Mouse (Mus musculus): ENCODE results near the gene Tcf21. TPM values are rescaled to one million over a fixed set of nuclear protein-coding genes. Genes with fewer than 3 reads are reported as not detected.
A peak's percentile ranks its signal among the peaks of the same experiment; 100 is the strongest.

Gene Tcf21
- polyA plus RNA-seq, 1 experiment from 2014 or later, result 95.3 TPM

DNA sequence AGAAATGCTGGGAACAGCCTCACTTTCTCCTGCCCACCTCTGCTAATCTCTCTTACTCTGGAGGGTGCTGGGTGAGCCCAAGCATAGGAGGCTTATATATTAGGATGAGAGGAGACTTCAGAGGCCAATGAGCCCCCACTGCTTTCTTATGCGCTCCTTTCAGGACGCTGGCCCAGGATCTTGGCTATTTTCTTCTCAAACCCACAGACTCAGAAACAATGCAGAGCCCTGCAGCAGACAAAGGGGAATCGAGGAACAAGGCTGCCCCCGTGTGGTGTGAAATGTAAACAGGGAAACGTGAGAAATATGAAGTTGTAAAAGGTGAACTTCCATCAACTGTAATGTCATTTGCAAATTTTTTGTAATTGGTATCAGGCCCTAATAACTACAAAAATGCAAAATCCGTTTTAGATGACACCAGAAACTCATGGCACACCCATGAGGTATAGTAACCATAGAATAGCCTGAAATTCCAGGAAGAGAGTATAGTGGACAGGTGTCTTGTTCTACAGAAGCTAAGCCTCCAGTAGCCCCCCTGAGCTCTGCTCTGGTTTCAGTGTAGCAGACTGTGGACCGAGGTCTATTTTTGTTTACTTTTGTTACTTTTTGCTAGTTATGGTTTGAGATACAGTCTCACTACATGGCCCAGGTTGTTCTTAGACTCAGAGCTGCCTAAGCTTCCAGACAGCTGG lies 43.8 kb downstream of the Tcf21 start:
- H3K4me1 ChIP-seq (replicated peaks; ENCODE audit: control insufficient read depth, insufficient read depth), result no peaks in the 10 kb centered on the region

DNA sequence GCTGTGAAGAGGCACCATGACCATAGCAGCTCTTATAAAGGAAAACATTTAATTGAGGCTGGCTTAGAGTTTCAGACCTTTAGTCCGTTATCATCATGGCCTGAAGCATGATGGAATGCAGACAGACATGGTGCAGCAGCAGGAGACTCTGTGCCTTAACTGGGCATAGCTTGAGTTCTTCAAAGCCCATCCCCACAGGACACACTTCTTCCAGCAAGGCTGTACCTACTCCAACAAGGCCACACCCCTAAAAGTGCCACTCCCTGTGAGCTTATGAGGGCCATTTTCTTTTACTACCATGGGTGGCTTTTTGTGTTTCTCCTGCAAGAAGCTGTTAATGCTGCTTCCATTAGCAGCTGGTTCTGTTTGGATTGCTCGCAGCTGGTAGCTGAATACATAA lies 44.5 kb downstream of the Tcf21 start:
- DNase-seq (ENCODE audit: low spot score), result no peak
- Histone ChIP-seq H3K9ac (ENCODE audit: low read length) (no peak overlapping the region), H3K9me3 (ENCODE audit: control insufficient read depth, low read length) (no peaks in the 10 kb centered on the region), H3K27me3 (ENCODE audit: control insufficient read depth, insufficient read depth, low read length) (no peaks in the 10 kb centered on the region), H3K4me3 (ENCODE audit: low read depth, low read length) (no peak overlapping the region), H3K36me3 (ENCODE audit: control insufficient read depth, insufficient read depth, low read length) (no peaks in the 10 kb centered on the region), H3K27ac (replicated peaks) (no peak overlapping the region), H3K4me1 (replicated peaks; ENCODE audit: control insufficient read depth, insufficient read depth) (no peaks in the 10 kb centered on the region), H3K4me2 (replicated peaks; ENCODE audit: low read depth) (no peak overlapping the region)
- TF ChIP-seq EP300 (optimal IDR thresholded peaks at IDR 0.05) (no peak), CTCF (IDR thresholded peaks at IDR 0.05; ENCODE audit: low read depth) (no peak)
- 60% methylated on average over 2 of the region's 2 CpGs for WGBS
- ATAC-seq (ENCODE audit: low FRiP score, low TSS enrichment), result no peak

More for the DNA sequence above, 43.8 kb downstream of the Tcf21 start:
- WGBS, result 13% methylated on average over 7 of the region's 7 CpGs
- Histone ChIP-seq H3K4me3 (ENCODE audit: low read depth, low read length) (no peak overlapping the region), H3K36me3 (ENCODE audit: control insufficient read depth, insufficient read depth, low read length) (no peaks in the 10 kb centered on the region), H3K4me2 (replicated peaks; ENCODE audit: low read depth) (no peak overlapping the region), H3K9ac (ENCODE audit: low read length) (no peak overlapping the region), H3K27me3 (ENCODE audit: control insufficient read depth, insufficient read depth, low read length) (no peaks in the 10 kb centered on the region), H3K27ac (replicated peaks) (no peak overlapping the region), H3K9me3 (ENCODE audit: control insufficient read depth, low read length) (no peaks in the 10 kb centered on the region)
- TF ChIP-seq EP300 (optimal IDR thresholded peaks at IDR 0.05) (no peak), CTCF (IDR thresholded peaks at IDR 0.05; ENCODE audit: low read depth) (peak; percentile 77)
- DNase-seq (ENCODE audit: low spot score), result peak; percentile 65
- ATAC-seq (ENCODE audit: low FRiP score, low TSS enrichment), result no peak

DNA sequence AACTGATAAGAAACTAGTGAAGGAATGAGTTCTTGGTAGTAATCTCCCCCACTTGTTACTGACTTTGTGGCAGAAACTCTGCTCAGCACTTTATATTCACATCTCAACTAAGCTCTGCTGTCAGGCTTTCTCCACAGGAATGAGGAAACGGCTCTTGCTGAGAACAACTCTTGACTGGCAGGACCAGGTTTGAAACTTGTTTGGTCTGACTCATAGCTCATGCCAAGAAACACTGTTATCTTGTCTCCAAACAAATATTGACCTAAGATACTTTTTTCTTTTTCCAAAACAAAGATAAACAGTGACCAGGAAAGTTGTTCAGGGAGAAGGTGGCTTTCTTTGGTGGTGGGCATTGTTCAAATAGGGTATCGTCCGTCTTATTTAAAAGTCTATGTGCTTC lies 45.3 kb downstream of the Tcf21 start:
- Histone ChIP-seq H3K27ac (replicated peaks) (no peak overlapping the region), H3K4me2 (replicated peaks; ENCODE audit: low read depth) (no peak overlapping the region), H3K9me3 (ENCODE audit: control insufficient read depth, low read length) (no peaks in the 10 kb centered on the region), H3K4me3 (ENCODE audit: low read depth, low read length) (no peak overlapping the region), H3K27me3 (ENCODE audit: control insufficient read depth, insufficient read depth, low read length) (no peaks in the 10 kb centered on the region), H3K4me1 (replicated peaks; ENCODE audit: control insufficient read depth, insufficient read depth) (no peaks in the 10 kb centered on the region), H3K36me3 (ENCODE audit: control insufficient read depth, insufficient read depth, low read length) (no peaks in the 10 kb centered on the region), H3K9ac (ENCODE audit: low read length) (no peak overlapping the region)
- 56% methylated on average over 3 of the region's 3 CpGs for WGBS
- peak; percentile 47 for DNase-seq (ENCODE audit: low spot score)
- TF ChIP-seq CTCF (IDR thresholded peaks at IDR 0.05; ENCODE audit: low read depth), result no peak
- no peak for TF ChIP-seq EP300 (optimal IDR thresholded peaks at IDR 0.05)
- peak; percentile 83 for ATAC-seq (ENCODE audit: low FRiP score, low TSS enrichment)

Other genes starting within 250 kb of the Tcf21 start
- 0.87 and 1.0 TPM in 2 replicates for gene Slc2a12, start 175.2 kb downstream of the Tcf21 start, polyA plus RNA-seq (2015; fragmentation: Nextera tagmentation; extraction: Ambion mirVana)
- gene Tbpl1, start 88.2 kb downstream of the Tcf21 start, polyA plus RNA-seq (2015; fragmentation: Nextera tagmentation; extraction: Ambion mirVana), result 26.7 and 30.4 TPM in 2 replicates